Mouse (Mus musculus): ENCODE results near the gene Gm10837.

The Gm10837 gene

DNA sequence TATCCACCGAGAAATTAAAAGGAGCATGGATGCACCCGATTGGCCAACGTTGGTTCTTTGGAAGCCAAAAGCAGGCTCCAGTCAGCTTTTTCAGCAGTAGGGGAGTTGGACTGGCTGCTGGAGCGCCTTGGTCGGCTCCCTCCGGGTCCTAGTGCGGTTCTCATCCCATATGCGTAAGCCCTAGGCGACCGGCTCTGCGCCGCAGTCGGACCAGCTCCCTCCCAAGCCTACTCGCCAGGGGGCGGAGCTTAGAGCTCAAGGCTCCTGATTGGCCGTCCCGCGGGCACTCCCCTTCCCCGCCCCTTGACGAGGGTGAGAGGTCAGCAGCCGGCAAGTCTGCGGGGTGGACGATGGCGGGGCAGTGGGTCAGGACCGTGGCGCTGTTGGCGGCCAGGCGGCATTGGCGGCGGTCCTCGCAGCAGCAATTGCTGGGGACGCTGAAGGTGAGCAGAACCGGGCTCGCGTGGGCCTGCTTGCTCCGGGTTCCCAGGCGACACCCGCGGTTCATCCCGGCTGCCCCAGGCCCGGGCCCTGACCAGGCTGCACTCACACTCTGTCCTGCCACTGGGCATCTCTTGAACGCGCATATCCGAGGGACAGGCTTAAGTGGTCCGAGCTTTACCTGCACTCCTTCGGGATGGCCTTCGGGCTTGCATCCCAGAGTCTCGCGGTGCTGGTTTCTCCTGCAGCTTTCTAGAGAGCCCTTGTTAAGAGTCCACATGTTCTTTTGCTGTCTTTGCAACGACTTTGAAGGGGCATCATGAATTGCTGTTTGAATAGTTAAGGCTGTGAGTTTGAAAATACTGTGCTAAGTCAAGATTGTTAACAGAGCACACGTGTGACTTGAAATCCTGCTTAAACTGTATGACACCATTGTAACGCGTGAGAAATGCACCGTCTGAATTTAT, 43.9 kb downstream of the Gm10837 start, which contains the start of gene Pcca:
TSS of gene Pcca (plus strand) at position 308 of the 908 bp plus-strand sequence.
- peak; percentile 97 for DNase-seq (ENCODE audit: low spot score)

DNA sequence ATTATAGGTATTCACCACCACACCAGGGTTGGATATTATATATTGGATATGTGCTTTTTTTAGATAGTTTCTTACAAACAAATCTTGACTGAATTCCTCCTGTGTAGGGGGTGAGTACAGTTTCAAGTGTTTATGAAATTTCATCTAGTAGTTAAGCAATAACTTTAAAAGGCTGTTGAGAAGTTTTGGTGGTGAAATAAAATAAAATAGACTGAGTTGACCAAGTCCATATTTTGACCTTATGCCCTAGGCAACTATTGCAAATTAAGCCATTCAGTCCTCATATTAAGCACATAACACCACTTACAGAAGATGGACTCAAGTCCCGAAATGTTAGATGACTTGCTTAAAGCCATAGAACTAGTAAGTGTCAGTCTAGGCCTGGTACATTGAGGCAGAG, 45.6 kb downstream of the Gm10837 start:
- DNase-seq (ENCODE audit: low spot score), result no peak
